Mouse (Mus musculus) right cerebral cortex, postnatal 10 days (tissue): Measurements from ENCODE around the gene Prss22.
A peak's percentile ranks its signal among the peaks of the same experiment; 100 is the strongest.

Experiments used
- DNase-seq, 2 experiments: peaks; one replicate each; pipeline ENCODE4 v3.0.0; 2021; ENCODE audit warnings: low spot score in 2 of 2

Gene Prss22

DNA sequence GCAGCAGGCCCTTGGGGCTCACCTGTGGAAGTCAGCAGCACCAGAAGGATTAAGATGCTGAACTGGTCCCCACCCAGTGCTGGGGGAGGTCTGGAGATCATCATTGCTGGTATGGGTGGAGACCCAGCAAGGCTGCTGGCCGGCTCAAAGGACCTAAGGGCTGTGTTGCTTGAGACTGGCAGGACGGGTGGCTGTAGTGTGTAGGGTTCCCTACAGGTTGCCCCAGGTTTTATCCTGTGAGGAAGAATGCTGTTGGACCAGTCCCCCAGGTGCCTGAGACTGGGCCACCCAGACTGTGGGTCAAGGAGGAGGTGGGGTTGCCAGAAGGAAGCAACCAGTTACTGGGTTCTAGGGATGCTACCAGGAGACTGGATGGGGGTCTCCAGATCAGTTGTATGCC lies at the start of gene Prss22:
Gene Prss22 (minus strand): TSS at position 200 of the 400 bp plus-strand sequence.
- no peak for DNase-seq

DNA sequence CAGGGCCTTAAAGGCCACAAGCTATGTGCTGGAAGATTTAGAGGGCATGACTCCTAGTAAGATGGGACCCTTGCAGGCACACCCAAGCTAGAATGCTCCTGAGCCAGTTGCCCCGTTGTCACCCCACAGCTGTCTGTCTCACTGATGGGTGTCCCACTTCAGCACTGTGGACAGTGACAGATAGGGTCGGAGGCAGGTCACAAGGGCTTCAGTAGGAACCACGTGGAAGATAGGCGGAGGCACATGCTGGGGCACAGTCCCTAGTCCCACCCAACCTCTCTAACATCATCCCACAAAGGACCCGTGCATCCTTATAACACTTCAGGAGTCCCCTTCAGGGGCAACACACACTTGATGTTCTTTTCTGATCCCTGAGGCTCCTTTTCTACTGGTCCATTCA lies 48.1 kb upstream of the Prss22 start:
- no peak for DNase-seq

DNA sequence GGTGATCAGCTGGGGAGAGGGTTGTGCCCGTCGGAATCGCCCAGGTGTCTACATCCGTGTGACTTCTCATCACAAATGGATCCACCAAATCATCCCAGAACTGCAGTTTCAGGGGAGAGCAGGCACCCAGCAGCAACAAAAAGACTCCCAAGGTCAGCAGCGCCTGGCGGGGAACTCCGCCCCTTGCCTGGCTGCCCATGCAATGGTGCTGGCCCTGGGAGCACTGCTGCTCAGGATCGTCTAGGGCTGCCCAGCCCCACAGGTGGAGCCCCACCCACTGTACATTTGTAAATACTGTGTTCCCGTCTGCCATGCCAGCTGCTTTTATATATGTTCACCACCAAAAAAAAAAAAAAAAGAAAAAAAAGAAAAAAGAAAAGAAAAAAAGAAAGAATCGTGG lies 47.7 kb upstream of the Prss22 start:
- no peak for DNase-seq

DNA sequence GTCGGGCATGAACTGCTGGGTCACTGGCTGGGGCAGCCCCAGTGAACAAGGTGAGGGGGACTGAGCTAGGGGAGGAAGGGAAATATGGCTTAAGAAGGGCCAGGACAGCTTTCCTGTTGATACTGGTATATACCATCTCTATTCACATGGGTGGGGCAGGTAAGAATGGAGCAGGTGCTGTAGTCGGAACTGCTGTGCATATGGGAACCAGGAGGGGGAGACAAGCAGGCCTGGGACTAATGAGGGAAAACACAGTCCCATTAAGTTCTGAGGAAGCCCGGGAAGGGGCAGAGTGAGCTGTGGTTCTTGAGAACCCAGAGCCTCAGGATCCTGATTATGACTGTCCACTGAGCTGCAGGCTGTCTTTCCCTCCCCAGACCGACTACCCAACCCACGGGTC lies 46.6 kb upstream of the Prss22 start:
- DNase-seq, result no peak

DNA sequence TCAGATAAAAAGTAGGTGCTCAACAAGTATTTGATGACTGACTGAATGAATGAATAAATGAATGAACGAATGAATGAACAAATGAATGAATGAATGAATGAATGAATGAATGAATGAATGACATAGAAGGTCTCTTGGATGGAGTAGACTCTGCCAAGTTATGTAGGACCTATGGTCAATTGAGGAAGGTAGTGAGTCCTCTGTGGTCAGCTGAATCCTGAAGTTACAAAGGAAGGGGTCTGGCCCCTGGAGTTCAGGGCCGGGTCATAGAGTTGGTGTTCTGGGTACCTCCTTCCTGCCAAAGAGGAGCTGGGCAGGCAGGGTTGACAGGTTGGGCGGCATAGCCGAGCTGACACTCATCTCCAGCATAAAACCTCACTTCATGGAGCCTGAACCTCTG lies 39.9 kb upstream of the Prss22 start, which contains the start of gene Prss27:
Gene Prss27 (plus strand): TSS at position 301 of the 400 bp plus-strand sequence.
- DNase-seq, result no peak

DNA sequence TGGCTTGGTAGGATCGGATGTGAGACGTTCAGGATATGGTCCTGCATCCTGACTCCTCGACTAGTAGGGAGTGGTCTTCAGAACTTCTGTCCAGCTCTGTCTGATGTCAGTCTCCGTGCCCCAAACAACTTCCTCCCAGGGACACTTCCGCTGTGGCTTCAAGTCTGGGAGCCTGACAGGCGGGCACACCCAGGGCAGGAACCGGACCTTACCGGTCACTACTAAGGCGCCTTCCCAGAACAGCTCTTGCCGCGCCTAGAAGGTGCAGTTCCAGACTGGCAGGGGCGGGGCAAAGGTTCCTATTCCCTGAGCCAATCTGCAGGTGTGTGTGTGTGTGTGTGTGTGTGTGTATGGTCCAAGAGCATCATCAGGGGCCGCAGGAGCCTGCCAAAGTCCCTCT lies 39.5 kb upstream of the Prss22 start:
- no peak for DNase-seq

DNA sequence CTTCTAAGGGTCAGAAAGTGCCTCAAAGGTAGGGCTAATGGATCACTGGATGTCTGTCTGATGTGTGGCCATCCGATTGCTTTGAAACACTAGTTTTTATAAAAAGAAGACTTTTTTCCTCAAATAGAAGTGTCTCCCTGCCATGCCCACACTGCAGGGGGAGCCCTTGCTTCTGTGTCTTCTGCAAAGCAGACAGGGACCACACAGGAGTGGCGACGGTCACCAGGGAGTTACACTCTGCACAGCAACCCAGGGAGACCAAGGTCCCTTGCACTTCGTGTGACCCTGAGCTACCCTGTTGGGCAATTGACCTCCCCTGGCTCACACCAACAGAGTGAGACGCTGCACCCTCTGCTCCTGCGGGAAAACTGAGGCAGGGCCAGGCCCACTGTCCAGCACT lies 39.1 kb upstream of the Prss22 start:
- DNase-seq, result no peak

DNA sequence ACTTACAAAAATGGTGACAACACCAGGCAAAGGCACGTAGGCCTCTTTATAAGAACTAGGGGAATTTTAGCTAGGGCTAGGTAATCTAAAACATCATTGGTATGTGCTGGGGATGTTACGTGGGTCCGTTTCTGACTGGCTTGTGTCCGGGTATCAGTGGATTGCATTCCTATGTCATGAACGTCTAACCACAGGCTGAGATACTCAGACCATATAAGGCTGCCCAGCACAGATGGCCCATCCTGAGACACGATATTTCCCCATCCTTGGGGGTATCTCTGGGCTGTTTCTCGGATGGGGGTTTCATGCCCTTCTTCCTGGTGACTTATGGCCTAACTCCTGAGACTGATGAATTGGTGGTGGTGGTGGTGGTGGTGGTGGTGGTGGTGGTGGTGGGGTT lies 37.2 kb upstream of the Prss22 start:
- DNase-seq, result no peak

DNA sequence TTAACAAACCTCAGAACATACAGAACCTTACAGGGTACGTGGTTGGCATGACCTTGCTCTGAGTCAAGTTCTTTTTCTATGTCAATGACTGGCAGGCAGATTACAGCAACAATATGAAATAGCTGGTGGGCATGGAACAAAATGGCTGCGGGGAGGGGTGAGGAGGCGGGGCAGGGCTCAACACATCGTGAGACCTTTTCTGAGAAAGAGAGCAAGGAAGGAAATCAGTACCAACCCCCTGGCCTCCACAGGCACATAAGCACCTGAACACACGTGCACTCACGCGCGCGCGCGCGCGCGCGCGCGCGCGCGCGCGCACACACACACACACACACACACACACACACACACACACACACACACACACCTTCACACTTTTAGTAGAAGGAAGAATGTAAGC lies 32.7 kb upstream of the Prss22 start:
- no peak for DNase-seq

DNA sequence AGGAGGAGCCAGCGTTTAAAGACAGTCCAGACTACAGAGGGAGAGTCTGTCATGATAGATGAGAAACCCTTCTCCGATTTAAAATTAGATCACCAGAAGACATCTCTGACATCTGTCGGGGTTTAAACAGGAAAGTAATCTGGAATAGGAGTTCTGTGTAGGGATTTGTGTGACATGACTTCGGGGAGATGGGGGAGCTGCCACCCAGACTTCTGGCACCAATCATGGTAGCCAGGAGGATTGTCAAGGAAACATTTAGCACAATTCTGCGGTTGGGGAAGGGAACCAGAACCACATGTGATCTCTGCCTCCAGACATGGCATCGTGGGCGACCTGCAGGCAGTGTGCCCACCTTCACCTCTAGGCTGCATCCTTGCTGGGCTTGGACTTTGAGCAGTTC lies 31.6 kb upstream of the Prss22 start:
- no peak for DNase-seq

DNA sequence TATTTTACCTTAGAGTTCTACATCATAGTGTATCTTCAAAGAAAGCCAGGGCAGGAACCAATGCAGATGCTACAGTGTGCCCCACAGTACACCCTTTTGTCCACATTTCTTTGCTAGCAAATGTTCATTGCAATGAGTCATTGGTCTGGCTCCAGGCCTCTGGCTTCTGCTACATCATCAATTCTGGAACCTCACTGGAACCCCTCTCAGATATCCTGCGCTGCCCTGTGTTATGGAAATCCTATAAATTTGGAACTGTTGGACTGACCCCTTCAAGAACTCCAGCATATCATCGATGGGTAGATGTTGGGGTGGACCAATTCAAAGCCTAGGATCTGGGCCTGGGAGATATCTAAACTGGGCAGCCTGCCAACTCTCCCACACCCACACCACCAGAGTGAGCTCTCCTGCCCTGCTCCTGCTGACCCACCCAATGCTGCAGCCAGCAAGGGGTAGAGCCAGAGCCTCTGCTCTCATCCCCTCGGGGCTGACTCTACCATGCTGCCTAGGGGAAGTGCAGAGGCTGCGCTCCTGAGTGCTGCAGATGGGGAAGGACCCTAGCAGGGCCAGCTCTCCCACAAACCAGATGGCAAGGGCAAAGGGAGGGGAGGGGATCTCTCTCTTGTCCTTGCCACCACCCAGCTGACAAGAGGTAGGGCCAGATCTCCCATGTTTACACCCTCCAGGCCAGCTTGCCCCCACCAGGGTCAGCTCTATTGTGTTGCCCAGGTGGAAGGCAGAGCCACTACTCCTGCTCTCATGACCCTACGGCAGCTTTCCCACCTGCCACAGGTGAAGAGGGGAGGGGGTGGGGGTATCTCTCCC lies 23.7 kb upstream of the Prss22 start:
- no peak for DNase-seq

DNA sequence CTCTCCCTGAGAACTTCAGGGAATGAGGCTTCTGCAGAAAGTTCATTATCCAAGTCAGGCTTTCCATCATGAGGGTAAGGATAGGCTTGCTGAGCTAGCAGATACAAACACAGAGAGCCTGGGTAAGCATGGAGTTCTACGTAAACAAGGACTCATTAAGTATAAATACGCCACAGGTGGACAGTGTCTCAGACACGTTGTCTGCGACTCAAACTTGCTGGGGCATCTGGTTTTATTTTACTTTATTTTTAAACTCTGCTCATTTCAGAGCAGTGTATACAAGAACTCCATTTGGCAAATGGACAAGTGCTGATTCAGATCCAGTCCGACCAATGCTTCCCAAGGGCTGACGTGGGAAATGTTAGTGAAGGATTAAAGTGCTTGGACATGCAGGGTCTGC lies 22.8 kb upstream of the Prss22 start:
- DNase-seq, result no peak

DNA sequence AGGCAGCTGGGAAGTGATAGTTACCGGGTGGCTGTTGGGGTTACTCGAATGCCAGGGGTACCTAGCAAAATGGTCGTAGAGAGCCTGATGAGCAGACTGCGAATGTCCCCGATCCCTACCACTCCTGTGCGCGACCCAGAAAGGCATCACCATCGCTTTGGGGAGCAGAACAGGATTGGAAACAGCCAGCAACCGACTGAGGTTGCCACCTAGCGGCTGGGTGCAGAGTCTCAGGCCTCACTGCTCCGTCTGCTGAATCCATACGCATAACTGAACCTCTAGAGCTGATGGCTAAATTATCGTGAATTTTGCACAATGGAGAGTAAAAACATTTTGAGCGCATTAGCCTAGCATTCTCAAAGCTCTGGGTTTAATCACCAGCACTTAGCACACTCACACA lies 17.8 kb upstream of the Prss22 start:
- DNase-seq, result no peak

DNA sequence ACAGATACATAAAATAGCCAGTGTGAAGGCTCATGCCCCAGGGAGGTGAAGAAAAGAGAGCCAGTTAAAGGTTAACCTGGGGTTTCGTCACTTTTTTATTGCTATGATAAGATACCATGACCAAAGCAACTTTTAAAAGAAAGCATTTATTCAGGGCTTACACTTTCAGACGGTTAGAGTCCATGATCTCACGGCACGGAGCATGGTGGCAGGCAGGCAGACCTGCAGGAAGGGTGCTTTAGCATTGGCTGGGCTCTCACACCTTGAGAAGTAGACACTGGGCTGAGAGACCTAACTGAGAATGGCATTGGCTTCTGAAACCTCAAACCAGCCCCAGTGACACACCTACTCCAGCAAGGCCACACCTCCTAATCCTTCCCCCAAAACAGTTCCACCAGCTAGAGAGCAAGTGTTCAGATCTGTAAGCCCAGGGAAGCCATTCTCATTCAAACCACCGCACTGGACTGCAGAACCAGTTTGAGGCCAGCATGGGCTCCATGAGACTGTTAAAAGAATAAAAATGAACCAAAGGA lies 16.6 kb upstream of the Prss22 start:
- no peak for DNase-seq

DNA sequence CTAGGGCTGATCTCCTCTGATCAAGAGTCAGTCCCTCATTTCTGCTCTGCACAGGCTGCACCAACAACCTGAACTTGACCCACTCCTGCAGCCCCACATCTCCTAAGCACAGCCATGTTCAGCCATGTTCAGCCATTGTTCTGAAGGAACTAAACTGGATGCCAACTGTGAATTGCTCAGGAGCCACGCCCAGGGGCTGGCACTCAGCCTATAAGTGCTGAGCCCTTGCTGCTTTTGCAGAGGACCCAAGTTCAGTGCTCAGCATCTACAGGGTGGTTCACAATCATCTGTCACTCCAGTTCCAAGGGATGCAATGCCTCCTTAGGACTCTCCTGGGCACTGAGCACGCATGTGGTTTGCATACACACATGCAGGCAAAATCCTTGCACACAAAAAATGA lies 15.0 kb upstream of the Prss22 start:
- no peak for DNase-seq

DNA sequence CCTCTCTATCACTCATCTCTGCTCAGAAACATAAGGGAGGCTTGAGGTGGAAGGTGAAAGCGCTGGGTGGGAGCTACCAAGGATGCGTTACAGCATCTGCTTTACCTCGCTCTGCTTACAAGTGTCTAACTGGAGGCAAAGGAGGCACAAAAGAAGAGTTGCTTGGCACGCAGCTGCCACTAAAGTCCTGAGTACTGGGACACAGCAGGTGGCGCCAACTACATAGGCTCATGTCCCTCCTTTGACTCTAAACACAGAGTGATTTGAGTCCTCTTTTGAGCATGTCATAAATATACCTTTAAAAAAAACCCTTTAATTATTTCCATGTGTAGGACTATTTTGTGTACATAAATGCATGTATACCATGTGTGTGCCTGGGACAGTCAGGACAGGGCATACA lies 11.7 kb upstream of the Prss22 start:
- DNase-seq, result no peak

DNA sequence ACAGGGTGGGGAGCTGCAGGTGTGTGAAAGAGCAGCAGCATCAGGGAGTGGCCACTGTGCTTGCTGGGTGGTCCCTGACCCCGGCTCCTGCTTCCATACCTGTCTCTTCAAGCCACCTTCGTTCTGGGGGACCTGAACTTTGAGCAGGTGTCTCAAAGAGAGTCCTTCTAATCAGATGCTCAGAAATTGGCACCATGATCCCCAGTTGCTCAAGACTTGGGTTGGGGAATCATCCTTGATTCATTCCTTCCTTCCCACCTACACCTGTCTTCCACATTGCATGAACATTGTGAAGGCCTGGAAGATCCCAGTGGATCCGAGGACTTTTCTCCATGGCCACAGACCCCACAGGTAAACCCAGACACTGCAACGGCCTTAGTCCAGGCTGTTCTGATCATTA lies 10.2 kb upstream of the Prss22 start:
- DNase-seq, result no peak

DNA sequence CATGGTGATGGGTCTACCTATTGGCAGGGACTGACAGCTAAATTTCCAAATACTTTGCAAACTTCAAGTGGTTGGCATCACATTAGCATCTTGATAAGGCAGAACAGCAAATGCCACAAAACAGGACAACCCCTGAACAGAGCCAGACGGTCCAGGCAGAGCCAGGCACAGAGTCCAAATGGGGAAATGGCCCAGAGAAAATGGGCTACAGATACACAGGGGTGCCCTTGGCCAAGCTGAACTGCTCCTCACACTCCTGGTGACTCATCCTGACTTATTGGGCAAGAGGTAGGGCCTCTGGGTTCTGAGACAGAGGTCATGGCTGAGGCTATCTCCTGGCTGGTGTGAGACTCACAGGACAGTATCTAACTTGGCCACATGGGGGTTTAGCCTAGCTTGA lies 9.5 kb upstream of the Prss22 start:
- DNase-seq, result no peak

DNA sequence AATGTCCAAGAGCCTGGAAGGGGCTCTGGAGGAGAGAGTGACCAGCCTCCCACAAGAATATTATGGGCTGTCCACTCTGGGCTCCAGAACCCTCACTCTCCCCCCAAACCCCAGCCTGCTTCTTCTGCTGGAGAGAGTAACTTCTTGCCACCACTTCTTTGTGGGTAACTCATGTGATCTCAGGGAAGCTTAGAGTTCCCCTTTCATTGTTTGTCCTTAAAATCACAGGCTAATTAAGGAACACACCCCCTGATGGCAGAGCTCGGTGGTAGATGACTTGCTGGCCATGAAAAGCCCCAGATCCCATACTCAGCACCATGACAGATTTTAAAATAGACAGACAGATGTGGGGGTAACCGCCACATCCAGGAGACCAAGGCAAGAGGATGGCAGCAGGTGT lies 9.0 kb upstream of the Prss22 start:
- no peak for DNase-seq

DNA sequence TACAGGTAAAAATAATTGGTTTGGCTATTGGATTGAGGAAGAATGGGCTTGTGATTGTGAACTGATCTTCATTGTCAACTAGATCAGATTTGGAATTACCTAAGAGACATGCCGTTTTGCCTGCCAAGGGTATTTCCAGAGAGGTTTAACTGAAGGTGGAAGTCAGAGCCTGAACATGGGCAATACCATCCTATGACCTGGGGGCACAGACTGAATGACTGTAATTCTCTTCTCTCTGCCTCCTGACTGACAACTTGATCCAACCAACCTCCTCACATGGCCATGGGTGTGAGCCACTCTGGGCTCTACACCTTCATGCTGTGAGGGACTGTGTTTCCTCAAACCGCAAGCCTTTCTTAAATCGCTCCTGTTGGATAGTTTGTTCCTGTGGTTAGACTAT lies 7.1 kb upstream of the Prss22 start:
- no peak for DNase-seq

DNA sequence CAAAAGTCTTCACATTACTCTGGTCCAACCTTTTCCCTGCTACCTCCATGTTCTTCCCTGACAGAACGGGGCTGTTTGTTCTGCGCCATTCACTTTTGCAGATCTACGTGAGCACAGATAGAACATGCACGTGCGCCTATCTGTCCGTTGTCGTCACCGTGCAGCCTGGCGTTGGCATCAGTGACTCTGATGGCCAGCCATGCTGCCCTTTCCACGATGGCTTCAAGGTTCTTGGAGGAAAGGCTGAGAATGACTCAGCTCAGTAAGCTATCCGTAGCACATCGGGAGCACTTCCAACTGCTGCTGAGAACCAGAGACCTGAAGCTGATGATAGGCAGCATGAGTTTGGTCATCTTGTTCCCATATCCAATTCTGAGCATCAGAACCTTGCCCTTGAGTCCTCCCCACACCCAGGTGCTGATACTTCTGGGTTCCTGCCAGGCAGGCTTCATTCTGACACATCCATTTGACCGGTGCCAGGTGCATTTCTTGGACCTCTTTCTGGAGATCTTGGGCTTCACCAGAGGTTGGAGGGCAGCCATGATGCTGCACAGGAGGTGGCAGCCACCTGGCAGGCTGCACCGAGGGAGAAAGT lies 6.3 kb upstream of the Prss22 start:
- DNase-seq, result no peak

DNA sequence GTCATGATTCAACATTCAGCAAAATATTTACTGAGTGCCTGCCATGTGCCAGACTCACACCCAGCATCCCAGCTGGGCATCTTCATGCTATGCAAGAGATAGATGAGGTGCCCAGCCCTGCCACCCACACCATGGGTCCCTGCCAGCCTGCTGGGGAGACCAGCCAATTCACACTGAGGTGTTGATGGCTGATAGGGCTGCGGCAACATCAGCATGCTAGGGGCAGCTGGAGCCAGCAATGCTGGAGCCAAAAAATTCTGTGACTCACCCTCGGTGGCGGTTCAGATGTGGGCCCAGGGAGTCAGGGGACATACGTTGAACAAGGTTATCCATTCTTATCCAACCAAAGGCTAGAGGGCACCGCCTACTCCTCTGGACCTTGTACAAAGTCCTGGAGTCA lies 2.5 kb upstream of the Prss22 start:
- peak; percentile 76 to 83 for DNase-seq

DNA sequence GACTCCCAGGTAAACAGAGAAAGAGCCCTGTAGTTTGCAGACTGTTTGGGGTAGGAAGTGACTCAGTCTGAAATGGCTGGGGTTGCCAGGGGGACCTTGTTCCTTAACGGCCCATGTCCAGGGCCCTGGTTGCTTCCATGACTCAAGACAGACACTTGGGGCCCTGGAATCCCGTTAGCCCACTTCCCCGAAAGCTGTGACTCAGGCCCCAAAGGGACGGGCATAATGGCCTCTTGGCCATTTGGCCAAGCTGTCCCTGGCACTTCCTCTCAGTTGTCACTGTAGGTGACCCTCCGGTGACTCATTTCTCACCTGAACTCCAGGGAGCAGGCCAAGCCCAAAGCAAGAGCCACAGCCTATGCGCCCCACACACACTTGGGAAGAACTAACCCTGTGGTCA lies 483 bp upstream of the Prss22 start:
- DNase-seq, result no peak
